Mouse (Mus musculus): ENCODE data around the gene Spaca4.

DNA sequence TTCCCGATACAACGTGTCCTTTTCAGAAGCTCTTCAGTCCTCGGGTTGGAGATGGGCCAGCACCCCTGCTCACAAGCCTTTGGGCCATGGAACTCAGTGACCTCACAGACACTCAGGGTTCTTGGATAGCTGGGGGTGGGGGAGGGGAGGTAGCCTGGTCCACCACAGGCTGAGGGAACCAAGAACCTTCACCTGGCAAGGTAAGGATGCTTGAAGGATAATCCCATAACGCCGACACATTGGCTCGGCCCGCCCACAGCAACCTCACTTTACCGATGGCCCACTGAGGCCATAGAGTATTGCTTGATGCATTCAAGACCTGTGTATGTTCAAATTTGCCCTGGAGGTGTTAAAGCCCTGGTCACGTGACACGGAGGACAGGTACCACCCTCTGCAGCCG, at the start of gene Spaca4:
- no peak for TF ChIP-seq CTCF (IDR thresholded peaks at IDR 0.05; ENCODE audit: extremely low read depth, insufficient read depth, low read length)
- no peak for TF ChIP-seq POLR2A (IDR thresholded peaks at IDR 0.05; ENCODE audit: extremely low read depth, insufficient read depth, low read length)

Measured in cortical plate, adult 2 months (tissue).